8 mouse cellular contexts compared by ENCODE assay signal in the genomic region with DNA sequence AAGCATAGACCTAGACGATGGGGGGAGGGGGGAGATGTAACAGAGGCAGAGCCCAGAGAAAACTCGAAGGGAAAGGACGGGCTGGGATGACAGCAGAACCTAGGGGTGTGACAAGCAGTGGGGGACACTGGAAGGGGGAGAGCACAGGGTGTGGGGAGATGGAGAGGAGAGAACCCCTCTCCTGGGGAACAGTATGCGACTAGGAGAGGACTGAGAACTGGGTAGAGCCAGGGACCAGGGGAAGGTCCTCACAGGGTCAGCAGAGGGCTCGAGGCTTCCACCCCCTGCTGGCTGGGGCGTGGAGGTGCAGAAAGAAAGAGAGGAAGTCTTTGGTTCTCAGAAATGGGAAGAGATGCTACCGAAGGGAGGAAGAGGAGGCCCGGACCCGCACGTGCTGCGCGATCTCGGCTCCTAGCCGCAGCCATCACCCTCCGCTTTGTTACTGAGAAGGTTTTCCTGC. TPM values are rescaled to one million over a fixed set of nuclear protein-coding genes. Genes with fewer than 3 reads are reported as not detected.
DNase-seq lines count a peak whose midpoint lies in the region; ATAC-seq and TF ChIP-seq lines count a peak whose summit lies in the region.

No protein-coding gene starts in this region.

- H3K9ac ChIP-seq in kidney, embryonic 15.5 days: no peak overlapping the region

- H3K27me3 ChIP-seq in kidney, embryonic 15.5 days: peaks cover 87% of the 10 kb centered on the region
- peaks cover 19% of the 10 kb centered on the region for H3K27me3 ChIP-seq in spleen, adult 2 months (ENCODE audit: control insufficient read depth, insufficient read depth, low read length)

- H3K27ac ChIP-seq in kidney, embryonic 15.5 days: no peak overlapping the region
- no peak overlapping the region for H3K27ac ChIP-seq in spleen, adult 2 months (ENCODE audit: insufficient read depth, low read length)

- no peaks in the 10 kb centered on the region for H3K36me3 ChIP-seq in kidney, embryonic 15.5 days
- H3K36me3 ChIP-seq in spleen, adult 2 months (ENCODE audit: control insufficient read depth, insufficient read depth, low read length): no peaks in the 10 kb centered on the region

- 0 out of 2 replicates have a peak overlapping the region, but pooled peaks have one; percentile 31 for H3K4me2 ChIP-seq in kidney, embryonic 15.5 days

- peak; percentile 92 for TF ChIP-seq CTCF in spleen, adult 2 months (IDR thresholded peaks at IDR 0.05; ENCODE audit: extremely low read depth, insufficient read depth, insufficient read length, insufficient replicate concordance)

- 2% methylated on average over 15 of the region's 15 CpGs for WGBS in kidney, embryonic 15.5 days
- WGBS in spleen, adult 2 months: 4% methylated on average over 15 of the region's 15 CpGs

- H3K4me3 ChIP-seq in kidney, embryonic 15.5 days (replicated peaks): 0 out of 2 replicates have a peak overlapping the region, but pooled peaks have one; percentile 8
- H3K4me3 ChIP-seq in spleen, adult 2 months (ENCODE audit: extremely low read depth, insufficient read depth, insufficient read length): peak overlapping the region; percentile 21; the same call in 1 of the 2 replicates

- intact Hi-C loops in gastrocnemius, postnatal 14 days (cut with DNase I; ENCODE audit: low total_unique reads): loop anchor here (2.0 kb wide), 1 partner anchor 49 kb away; no protein-coding TSS in a partner anchor

- H3K9me3 ChIP-seq in kidney, embryonic 15.5 days (replicated peaks): no peaks in the 10 kb centered on the region

- DNase-seq in 416B (ENCODE audit: low read depth): peak; percentile 75
- DNase-seq in cerebellum, adult 9-10 months: peak; percentile 61
- DNase-seq in gastrocnemius, postnatal 14 days: peak; percentile 44
- peak; percentile 46 to 66 for DNase-seq in lung, postnatal 4 days
- DNase-seq in spleen, adult 2 months (ENCODE audit: low read depth in 1 of 2, low spot score in 2 of 2): peak in 1 of 2 experiments; percentile 73
- no peak for DNase-seq in urinary bladder, postnatal 14 days (ENCODE audit: low spot score)

- peak; percentile 46 for ATAC-seq in CD4-positive, CD25-positive, alpha-beta regulatory T cell, adult 4 months
- ATAC-seq in kidney, embryonic 15.5 days (replicated peaks; ENCODE audit: low FRiP score): no peak

- no peak for TF ChIP-seq POLR2A in spleen, adult 2 months (IDR thresholded peaks at IDR 0.05; ENCODE audit: low read depth, low read length)

- peaks cover 21% of the 10 kb centered on the region for H3K4me1 ChIP-seq in kidney, embryonic 15.5 days
- peaks cover 24% of the 10 kb centered on the region for H3K4me1 ChIP-seq in spleen, adult 2 months (ENCODE audit: control insufficient read depth, insufficient read depth, insufficient read length)

RNA-seq across cellular contexts. Expression of gene Pou2f2, which starts 1.8 kb away (rescaled TPM):
- 10 to 100 TPM; 25.9 to 29.4 TPM for polyA plus RNA-seq in CD4-positive, CD25-positive, alpha-beta regulatory T cell, adult 4 months (2017; shearing (Covaris generic))
- total RNA-seq in gastrocnemius, postnatal 14 days (2021): under 1 TPM; 0.13 to 0.35 TPM
- polyA plus RNA-seq in kidney, embryonic 15.5 days (2015; fragmentation: Nextera tagmentation; extraction: Ambion mirVana): 0.64 and 2.5 TPM in 2 replicates
- 61.7 and 83.3 TPM in 2 replicates for polyA plus RNA-seq in spleen, adult 2 months (2012; rRNA removed)

RNA-seq across cellular contexts. Expression of gene Dedd2, which starts 39.1 kb away (rescaled TPM):
- polyA plus RNA-seq in CD4-positive, CD25-positive, alpha-beta regulatory T cell, adult 4 months (2017; shearing (Covaris generic)): 10 to 100 TPM; 23.6 to 29.8 TPM
- 1 to 10 TPM; 5.7 to 8.7 TPM for total RNA-seq in gastrocnemius, postnatal 14 days (2021)
- polyA plus RNA-seq in kidney, embryonic 15.5 days (2015; fragmentation: Nextera tagmentation; extraction: Ambion mirVana): 10.2 and 11.7 TPM in 2 replicates
- 75.5 and 77.0 TPM in 2 replicates for polyA plus RNA-seq in spleen, adult 2 months (2012; rRNA removed)

RNA-seq across cellular contexts. Expression of gene Zfp526, which starts 39.9 kb away (rescaled TPM):
- 1 to 10 TPM; 2.8 to 3.0 TPM for polyA plus RNA-seq in CD4-positive, CD25-positive, alpha-beta regulatory T cell, adult 4 months (2017; shearing (Covaris generic))
- total RNA-seq in gastrocnemius, postnatal 14 days (2021): 1 to 10 TPM; 5.4 to 5.9 TPM
- 2.5 and 2.6 TPM in 2 replicates for polyA plus RNA-seq in kidney, embryonic 15.5 days (2015; fragmentation: Nextera tagmentation; extraction: Ambion mirVana)
- 14.4 and 16.4 TPM in 2 replicates for polyA plus RNA-seq in spleen, adult 2 months (2012; rRNA removed)

RNA-seq across cellular contexts. Expression of gene Gsk3a, which starts 56.3 kb away (rescaled TPM):
- polyA plus RNA-seq in CD4-positive, CD25-positive, alpha-beta regulatory T cell, adult 4 months (2017; shearing (Covaris generic)): 10 to 100 TPM in 1 of 2 experiments, 1 to 10 TPM in 1; 8.9 to 11.3 TPM
- total RNA-seq in gastrocnemius, postnatal 14 days (2021): 10 to 100 TPM; 46.5 to 51.4 TPM
- 10.7 and 12.1 TPM in 2 replicates for polyA plus RNA-seq in kidney, embryonic 15.5 days (2015; fragmentation: Nextera tagmentation; extraction: Ambion mirVana)
- polyA plus RNA-seq in spleen, adult 2 months (2012; rRNA removed): 106 and 125 TPM in 2 replicates
